Mouse (Mus musculus): ENCODE measurements around the gene Acad10.

DNA sequence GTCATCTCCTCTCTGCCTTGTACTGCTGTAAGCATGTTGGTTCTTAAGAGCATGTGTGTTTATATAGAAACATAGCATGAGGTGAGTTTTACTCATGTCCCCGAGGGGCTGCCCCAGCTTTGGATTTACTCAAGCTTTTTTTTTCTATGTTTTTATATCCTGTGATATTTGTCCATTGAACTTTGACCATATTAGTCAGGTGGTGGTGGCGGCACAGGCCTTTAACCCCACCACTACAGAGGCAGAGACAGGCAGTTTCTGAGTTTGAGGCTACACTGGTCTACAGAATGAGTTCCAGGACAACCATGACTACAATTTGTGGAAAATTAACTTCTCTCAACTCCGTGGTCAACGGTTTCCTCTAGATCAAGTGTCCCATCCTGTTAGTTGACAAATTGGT lies 6.8 kb upstream of the Acad10 start:
- TF ChIP-seq CTCF (IDR thresholded peaks at IDR 0.05; ENCODE audit: low read depth): no peak
- TF ChIP-seq EP300 (IDR thresholded peaks at IDR 0.05; ENCODE audit: low read depth): no peak
